Mouse (Mus musculus) forebrain, embryonic 16.5 days (tissue): ENCODE results near the gene Stk11. TPM values are rescaled to one million over a fixed set of nuclear protein-coding genes. Genes with fewer than 3 reads are reported as not detected.
A peak's percentile ranks its signal among the peaks of the same experiment; 100 is the strongest.

Experiments
- ATAC-seq: fragments of 200-750 bp; cut with Nextera tagmentation; 2 replicates; pipeline ENCODE4 v1.8.0; 2017; ENCODE audit warnings: mild to moderate bottlenecking, moderate library complexity
- H3K27ac ChIP-seq: fragments of 300-500 bp; sonication (generic); 2 replicates; pipeline ENCODE4 v1.5.1; 2014; ENCODE audit warnings: low read length, control low read depth
- H3K27me3 ChIP-seq: fragments of 300-500 bp; sonication (generic); replicated peaks from 2 replicates; pipeline ENCODE4 v1.6.1; 2014; ENCODE audit warnings: low read length; ENCODE audit not compliant: control insufficient read depth, insufficient read depth
- H3K36me3 ChIP-seq: fragments of 300-500 bp; sonication (generic); 2 replicates; pipeline ENCODE4 v1.6.1; 2014; ENCODE audit not compliant: control insufficient read depth, insufficient read depth
- H3K4me1 ChIP-seq: fragments of 300-500 bp; sonication (generic); replicated peaks from 2 replicates; pipeline ENCODE4 v1.6.1; 2014; ENCODE audit warnings: low read length; ENCODE audit not compliant: control insufficient read depth, insufficient read depth
- H3K4me2 ChIP-seq: fragments of 300-500 bp; sonication (generic); 2 replicates; pipeline ENCODE4 v1.6.1; 2014; ENCODE audit warnings: mild to moderate bottlenecking, low read length, control low read depth
- H3K4me3 ChIP-seq: fragments of 300-500 bp; sonication (generic); replicated peaks from 2 replicates; pipeline ENCODE4 v1.5.1; 2014; ENCODE audit warnings: mild to moderate bottlenecking, low read length, control low read depth
- H3K9ac ChIP-seq: fragments of 300-500 bp; sonication (generic); replicated peaks from 2 replicates; pipeline ENCODE4 v1.6.1; 2014; ENCODE audit warnings: low read depth, low read length, control low read depth
- H3K9me3 ChIP-seq: fragments of 300-500 bp; sonication (generic); 2 replicates; pipeline ENCODE4 v1.6.1; 2016; ENCODE audit warnings: low read length; ENCODE audit not compliant: control insufficient read depth
- WGBS: fragments of 180-500 bp; shearing (Covaris S2); extraction: QIAGEN DNeasy Blood & Tissue Kit; methylation state at CpG from one replicate; pipeline ENCODE4 v1.1.7; 2014; 5-methylcytosine and 5-hydroxymethylcytosine counted together
- polyA plus RNA-seq: library from polyadenylated mRNA; unstranded; fragments of >200 nt; fragmentation: Nextera tagmentation; extraction: Ambion mirVana; gene quantifications from 2 replicates; pipeline ENCODE4 v1.2.1, GENCODE M21; 2015

Stk11 gene
- polyA plus RNA-seq, 1 experiment from 2014 or later, result 18.0 TPM

GRCm38 (mm10) chr10:80174705-80175104 lies 59.1 kb downstream of the Stk11 start:
- no peak for ATAC-seq
- Histone ChIP-seq H3K4me3 (no peak overlapping the region), H3K4me2 (no peak overlapping the region), H3K27ac (no peak overlapping the region), H3K9me3 (no peaks in the 10 kb centered on the region), H3K4me1 (peaks cover 33% of the 10 kb centered on the region), H3K27me3 (no peaks in the 10 kb centered on the region), H3K9ac (no peak overlapping the region), H3K36me3 (peaks cover 18% of the 10 kb centered on the region)
- WGBS, result 56% methylated on average over 2 of the region's 2 CpGs

GRCm38 (mm10) chr10:80175536-80176269 lies 60.1 kb downstream of the Stk11 start:
- Histone ChIP-seq H3K27me3 (no peaks in the 10 kb centered on the region), H3K4me2 (no peak overlapping the region), H3K27ac (no peak overlapping the region), H3K36me3 (peaks cover 11% of the 10 kb centered on the region), H3K9ac (no peak overlapping the region), H3K4me3 (no peak overlapping the region), H3K4me1 (peaks cover 30% of the 10 kb centered on the region), H3K9me3 (no peaks in the 10 kb centered on the region)
- 16% methylated on average over 4 of the region's 4 CpGs for WGBS
- peak; percentile 4; the same call in 1 of the 2 replicates for ATAC-seq

GRCm38 (mm10) chr10:80176270-80176834 lies 60.7 kb downstream of the Stk11 start:
- H3K4me2 ChIP-seq, result no peak overlapping the region
- H3K27ac ChIP-seq, result no peak overlapping the region
- 74% methylated on average over 5 of the region's 5 CpGs for WGBS
- no peak overlapping the region for H3K4me3 ChIP-seq
- ATAC-seq, result no peak
- H3K9ac ChIP-seq, result no peak overlapping the region
- no peaks in the 10 kb centered on the region for H3K27me3 ChIP-seq
- peaks cover 36% of the 10 kb centered on the region for H3K4me1 ChIP-seq
- peaks cover 4% of the 10 kb centered on the region for H3K36me3 ChIP-seq
- no peaks in the 10 kb centered on the region for H3K9me3 ChIP-seq

- no peak overlapping the region for H3K9ac ChIP-seq
- ATAC-seq, result no peak
- H3K4me1 ChIP-seq, result peaks cover 31% of the 10 kb centered on the region
- no peaks in the 10 kb centered on the region for H3K27me3 ChIP-seq
- H3K4me2 ChIP-seq, result no peak overlapping the region
- H3K4me3 ChIP-seq, result no peak overlapping the region
- WGBS, result 70% methylated on average over 7 of the region's 7 CpGs
- H3K27ac ChIP-seq, result no peak overlapping the region
- H3K9me3 ChIP-seq, result no peaks in the 10 kb centered on the region
- no peaks in the 10 kb centered on the region for H3K36me3 ChIP-seq
Measured at GRCm38 (mm10) chr10:80177441-80178279, 62.1 kb downstream of the Stk11 start.

GRCm38 (mm10) chr10:80179068-80180051 lies 63.8 kb downstream of the Stk11 start, which contains the start of gene Efna2:
TSS of gene Efna2 (plus strand) at chr10:80179482.
- H3K36me3 ChIP-seq, result no peaks in the 10 kb centered on the region
- H3K27me3 ChIP-seq, result no peaks in the 10 kb centered on the region
- peaks cover 27% of the 10 kb centered on the region for H3K4me1 ChIP-seq
- peak within 1 kb of the TSS; percentile 82 for H3K9ac ChIP-seq
- peak within 1 kb of the TSS; percentile 78 for H3K27ac ChIP-seq
- ATAC-seq, result peak; percentile 83
- H3K4me2 ChIP-seq, result peak within 1 kb of the TSS; percentile 90
- H3K9me3 ChIP-seq, result no peaks in the 10 kb centered on the region
- peak within 1 kb of the TSS; percentile 66 for H3K4me3 ChIP-seq
- 1% methylated on average over 86 of the region's 106 CpGs for WGBS

Other genes with a start within 250 kb of the Stk11 start
- 12.4 and 15.3 TPM in 2 replicates for gene Prtn3, start 241.3 kb upstream of the Stk11 start, polyA plus RNA-seq
- gene Plppr3, start 241.2 kb upstream of the Stk11 start, polyA plus RNA-seq, result 415 and 495 TPM in 2 replicates
- gene Elane, start 229.6 kb upstream of the Stk11 start, polyA plus RNA-seq, result not detected in 2 replicates
- not detected in 2 replicates for gene Cfd, start 224.9 kb upstream of the Stk11 start, polyA plus RNA-seq
- gene Med16, start 206.9 kb upstream of the Stk11 start, polyA plus RNA-seq, result 53.8 and 54.0 TPM in 2 replicates
- 17.7 and 36.3 TPM in 2 replicates for gene Gm26602, start 204.9 kb upstream of the Stk11 start, polyA plus RNA-seq
- gene Kiss1r, start 198.8 kb upstream of the Stk11 start, polyA plus RNA-seq, result 2.7 and 3.6 TPM in 2 replicates
- gene R3hdm4, start 194.6 kb upstream of the Stk11 start, polyA plus RNA-seq, result 289 and 309 TPM in 2 replicates
- gene Arid3a, start 188.8 kb upstream of the Stk11 start, polyA plus RNA-seq, result 2.4 and 3.5 TPM in 2 replicates
- 81.8 and 97.7 TPM in 2 replicates for gene Wdr18, start 155.7 kb upstream of the Stk11 start, polyA plus RNA-seq
- 0.29 and 0.60 TPM in 2 replicates for gene Grin3b, start 145.1 kb upstream of the Stk11 start, polyA plus RNA-seq
- gene Tmem259, start 131.5 kb upstream of the Stk11 start, polyA plus RNA-seq, result 12.3 and 12.8 TPM in 2 replicates
- gene Cnn2, start 127.2 kb upstream of the Stk11 start, polyA plus RNA-seq, result 30.5 and 31.3 TPM in 2 replicates
- 3.9 and 4.7 TPM in 2 replicates for gene Abca7, start 119.3 kb upstream of the Stk11 start, polyA plus RNA-seq
- 1.2 and 1.8 TPM in 2 replicates for gene Arhgap45, start 99.2 kb upstream of the Stk11 start, polyA plus RNA-seq
- 173 and 178 TPM in 2 replicates for gene Polr2e, start 76.0 kb upstream of the Stk11 start, polyA plus RNA-seq
- gene Gpx4, start 68.6 kb upstream of the Stk11 start, polyA plus RNA-seq, result 443 and 475 TPM in 2 replicates
- 13.1 and 14.9 TPM in 2 replicates for gene Sbno2, start 10.2 kb upstream of the Stk11 start, polyA plus RNA-seq
- gene Atp5d, start 22.8 kb downstream of the Stk11 start, polyA plus RNA-seq, result 404 and 433 TPM in 2 replicates
- 33.0 and 44.5 TPM in 2 replicates for gene Cbarp, start 25.0 kb downstream of the Stk11 start, polyA plus RNA-seq
- 26.5 and 30.9 TPM in 2 replicates for gene Midn, start 32.5 kb downstream of the Stk11 start, polyA plus RNA-seq
- gene Cirbp, start 50.2 kb downstream of the Stk11 start, polyA plus RNA-seq, result 318 and 335 TPM in 2 replicates
- gene 1600002K03Rik, start 57.1 kb downstream of the Stk11 start, polyA plus RNA-seq, result 8.5 and 10.6 TPM in 2 replicates
- gene Efna2, start 63.7 kb downstream of the Stk11 start, polyA plus RNA-seq, result 24.8 and 25.4 TPM in 2 replicates
- 49.0 and 55.4 TPM in 2 replicates for gene Mum1, start 110.6 kb downstream of the Stk11 start, polyA plus RNA-seq
- 236 and 272 TPM in 2 replicates for gene Ndufs7, start 133.3 kb downstream of the Stk11 start, polyA plus RNA-seq
- 22.7 and 24.6 TPM in 2 replicates for gene Gamt, start 145.2 kb downstream of the Stk11 start, polyA plus RNA-seq
- 61.3 and 61.8 TPM in 2 replicates for gene Dazap1, start 145.7 kb downstream of the Stk11 start, polyA plus RNA-seq
- 531 and 538 TPM in 2 replicates for gene Rps15, start 176.7 kb downstream of the Stk11 start, polyA plus RNA-seq
- 222 and 234 TPM in 2 replicates for gene Apc2, start 180.2 kb downstream of the Stk11 start, polyA plus RNA-seq
- 32.5 and 34.2 TPM in 2 replicates for gene 2310011J03Rik, start 204.7 kb downstream of the Stk11 start, polyA plus RNA-seq
- gene Pcsk4, start 213.7 kb downstream of the Stk11 start, polyA plus RNA-seq, result 3.1 and 3.9 TPM in 2 replicates
- 2.2 and 3.2 TPM in 2 replicates for gene Reep6, start 214.2 kb downstream of the Stk11 start, polyA plus RNA-seq
- 0.51 and 0.66 TPM in 2 replicates for gene Adamtsl5, start 232.6 kb downstream of the Stk11 start, polyA plus RNA-seq
- gene Plk5, start 240.7 kb downstream of the Stk11 start, polyA plus RNA-seq, result 2.2 and 4.5 TPM in 2 replicates